Mouse (Mus musculus) stomach, embryonic 14.5 days (tissue): Measurements from ENCODE around the gene Olfr155. TPM values are rescaled to one million over a fixed set of nuclear protein-coding genes. Genes with fewer than 3 reads are reported as not detected.

Source experiments
- ATAC-seq: fragments of 200-750 bp; cut with Nextera tagmentation; 2 replicates; pipeline ENCODE4 v1.8.0; 2017; ENCODE audit warnings: low read depth, moderate TSS enrichment; ENCODE audit not compliant: insufficient number of reproducible peaks, insufficient read depth, low FRiP score
- H3K27ac ChIP-seq: fragments of 300-500 bp; sonication (generic); 2 replicates; pipeline ENCODE4 v1.5.1; 2014; ENCODE audit warnings: mild to moderate bottlenecking, low read length, moderate library complexity, mixed read lengths
- H3K27me3 ChIP-seq: fragments of 300-500 bp; sonication (generic); 2 replicates; pipeline ENCODE4 v1.6.1; 2014; ENCODE audit warnings: low read length, control low read depth, mixed read lengths; ENCODE audit not compliant: control insufficient read depth, insufficient read depth
- H3K36me3 ChIP-seq: fragments of 300-500 bp; sonication (generic); 2 replicates; pipeline ENCODE4 v1.6.1; 2014; ENCODE audit warnings: mild to moderate bottlenecking, control low read depth, low read length, moderate library complexity, mixed read lengths; ENCODE audit not compliant: control insufficient read depth, insufficient read depth
- H3K4me1 ChIP-seq: fragments of 300-500 bp; sonication (generic); 2 replicates; pipeline ENCODE4 v1.6.1; 2014; ENCODE audit warnings: low read length, control low read depth, mixed read lengths; ENCODE audit not compliant: control insufficient read depth, insufficient read depth
- H3K4me2 ChIP-seq: fragments of 300-500 bp; sonication (generic); replicated peaks from 2 replicates; pipeline ENCODE4 v1.6.1; 2014; ENCODE audit warnings: low read depth, low read length, control low read depth
- H3K4me3 ChIP-seq: fragments of 300-500 bp; sonication (generic); 2 replicates; pipeline ENCODE4 v1.5.1; 2014; ENCODE audit warnings: low read depth, low read length, control low read depth
- H3K9ac ChIP-seq: fragments of 300-500 bp; sonication (generic); replicated peaks from 2 replicates; pipeline ENCODE4 v1.6.1; 2014; ENCODE audit warnings: low read depth, mild to moderate bottlenecking, control low read depth, low read length, moderate library complexity, mixed read lengths
- H3K9me3 ChIP-seq: fragments of 300-500 bp; sonication (generic); 2 replicates; pipeline ENCODE4 v1.6.1; 2016; ENCODE audit warnings: low read depth, low read length, control low read depth; ENCODE audit not compliant: control insufficient read depth
- WGBS: fragments of 180-500 bp; shearing (Covaris S2); extraction: QIAGEN DNeasy Blood & Tissue Kit; methylation state at CpG from one replicate; pipeline ENCODE4 v1.1.7; 2014; 5-methylcytosine and 5-hydroxymethylcytosine counted together
- polyA plus RNA-seq: library from polyadenylated mRNA; unstranded; fragments of >200 nt; fragmentation: Nextera tagmentation; extraction: Ambion mirVana; gene quantifications from 2 replicates; pipeline ENCODE4 v1.2.1, GENCODE M21; 2014

The Olfr155 gene
- polyA plus RNA-seq, 1 experiment from 2014 or later: not detected

- H3K4me2 ChIP-seq: no peak overlapping the region
- 62% methylated on average over 8 of the region's 8 CpGs for WGBS
Observed at GRCm38 (mm10) chr4:43854101-43854500, 2.7 kb downstream of the Olfr155 start.

GRCm38 (mm10) chr4:43859886-43860285 is 8.5 kb downstream of the Olfr155 start:
- no peaks in the 10 kb centered on the region for H3K4me1 ChIP-seq
- H3K9me3 ChIP-seq: no peaks in the 10 kb centered on the region
- no peaks in the 10 kb centered on the region for H3K27me3 ChIP-seq
- ATAC-seq: no peak
- no peaks in the 10 kb centered on the region for H3K36me3 ChIP-seq
- 66% methylated on average over 10 of the region's 10 CpGs for WGBS
- no peak overlapping the region for H3K4me3 ChIP-seq
- H3K9ac ChIP-seq: no peak overlapping the region
- H3K4me2 ChIP-seq: no peak overlapping the region
- H3K27ac ChIP-seq: no peak overlapping the region

More at GRCm38 (mm10) chr4:43854101-43854500, 2.7 kb downstream of the Olfr155 start:
- no peak overlapping the region for H3K9ac ChIP-seq
- no peak overlapping the region for H3K4me3 ChIP-seq
- no peaks in the 10 kb centered on the region for H3K27me3 ChIP-seq
- H3K9me3 ChIP-seq: no peaks in the 10 kb centered on the region
- H3K27ac ChIP-seq: no peak overlapping the region
- H3K36me3 ChIP-seq: no peaks in the 10 kb centered on the region
- no peak for ATAC-seq
- H3K4me1 ChIP-seq: no peaks in the 10 kb centered on the region

DNA sequence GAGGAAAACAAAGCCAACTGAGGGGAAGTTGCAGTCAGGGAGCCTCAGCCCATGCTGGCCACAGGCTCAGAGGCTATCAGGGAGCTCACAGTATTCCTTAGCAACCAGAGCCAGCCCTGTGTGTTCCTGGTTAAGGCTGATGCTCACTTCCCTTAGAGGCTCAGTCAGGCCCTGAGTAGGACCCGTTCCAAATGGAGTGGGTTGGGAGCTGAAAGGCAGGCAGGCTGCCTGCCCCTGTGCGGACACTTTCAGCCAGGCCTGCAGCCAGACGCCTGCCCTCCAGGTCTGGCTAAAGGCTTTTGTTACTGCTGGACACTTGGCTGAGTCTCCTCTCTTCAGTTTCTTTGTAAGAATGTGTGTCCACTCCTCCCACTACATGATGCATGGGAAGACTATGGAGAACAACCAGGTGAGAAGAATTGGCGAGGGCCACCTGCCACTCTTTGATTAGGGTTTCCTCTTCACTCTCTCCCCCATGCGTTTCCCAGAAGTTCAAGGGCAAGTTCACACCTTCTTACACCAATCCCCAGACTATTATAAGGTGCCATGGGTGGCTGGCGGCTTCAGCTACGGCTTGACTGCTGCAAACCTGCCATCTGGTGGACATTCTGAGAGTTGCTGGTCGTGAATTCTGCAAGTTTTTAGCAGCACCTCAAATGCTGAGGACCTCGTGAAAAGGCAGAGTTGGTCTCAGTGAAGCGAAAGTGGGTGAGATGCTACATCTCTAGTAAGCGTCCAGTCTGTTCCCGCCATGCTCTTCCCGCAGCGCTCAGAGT is 9.6 kb downstream of the Olfr155 start:
- ATAC-seq: no peak
- Histone ChIP-seq H3K36me3 (no peaks in the 10 kb centered on the region), H3K27me3 (no peaks in the 10 kb centered on the region), H3K9ac (no peak overlapping the region), H3K9me3 (no peaks in the 10 kb centered on the region), H3K4me2 (no peak overlapping the region), H3K27ac (no peak overlapping the region), H3K4me1 (no peaks in the 10 kb centered on the region), H3K4me3 (no peak overlapping the region)
- 17% methylated on average over 14 of the region's 14 CpGs for WGBS

DNA sequence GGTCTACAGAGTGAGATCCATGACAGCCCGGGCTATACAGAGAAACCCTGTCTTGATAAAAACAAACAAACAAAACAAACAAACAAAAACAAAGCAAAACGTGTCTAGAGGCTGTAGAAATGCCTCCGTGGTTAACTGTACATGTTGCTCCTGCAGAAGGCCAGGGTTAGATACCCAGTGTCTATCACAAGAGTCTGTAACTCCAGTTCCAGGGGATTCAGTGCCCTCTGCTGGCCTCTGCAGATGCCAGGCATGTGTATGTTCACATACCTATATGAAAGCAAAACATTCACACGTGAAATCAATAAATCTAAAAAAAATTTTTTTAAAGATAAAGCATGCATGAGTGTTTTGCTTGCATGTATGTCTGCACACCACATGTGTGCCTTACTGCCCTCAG is 11.9 kb downstream of the Olfr155 start:
- no peaks in the 10 kb centered on the region for H3K4me1 ChIP-seq
- no peak for ATAC-seq
- H3K36me3 ChIP-seq: no peaks in the 10 kb centered on the region
- H3K9ac ChIP-seq: no peak overlapping the region
- no peak overlapping the region for H3K4me2 ChIP-seq
- H3K27me3 ChIP-seq: no peaks in the 10 kb centered on the region
- 64% methylated on average over 4 of the region's 4 CpGs for WGBS
- no peak overlapping the region for H3K27ac ChIP-seq
- H3K9me3 ChIP-seq: no peaks in the 10 kb centered on the region
- H3K4me3 ChIP-seq: no peak overlapping the region

DNA sequence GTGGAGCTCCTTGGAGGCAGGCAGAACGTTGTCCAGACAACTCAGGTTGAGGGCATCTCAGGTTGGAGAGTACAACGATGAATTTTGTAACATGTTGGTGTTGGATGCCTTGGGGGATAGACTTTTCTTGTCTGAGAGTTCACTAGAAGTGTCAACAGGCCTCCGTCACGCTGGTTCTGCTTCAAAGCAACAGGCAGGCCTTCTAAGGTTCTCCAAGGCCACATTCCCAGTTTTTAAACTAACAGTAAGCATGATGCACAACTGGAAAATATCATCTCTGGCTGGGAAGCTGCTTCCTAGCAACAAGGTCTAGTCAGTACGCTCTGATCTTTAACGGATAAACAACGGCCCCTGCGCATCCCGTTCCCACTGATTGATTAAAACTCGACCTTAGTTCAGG is 18.5 kb downstream of the Olfr155 start:
- Histone ChIP-seq H3K4me2 (no peak overlapping the region), H3K9ac (0 out of 2 replicates have a peak overlapping the region, but pooled peaks have one; percentile 11), H3K27me3 (no peaks in the 10 kb centered on the region), H3K36me3 (no peaks in the 10 kb centered on the region), H3K27ac (no peak overlapping the region), H3K9me3 (no peaks in the 10 kb centered on the region), H3K4me1 (0 out of 2 replicates have a peak, but pooled peaks cover 2% of the 10 kb centered on the region), H3K4me3 (no peak overlapping the region)
- no peak for ATAC-seq
- 72% methylated on average over 10 of the region's 10 CpGs for WGBS

GRCm38 (mm10) chr4:43874501-43874900 is 23.1 kb downstream of the Olfr155 start:
- WGBS: 35% methylated on average over 7 of the region's 7 CpGs
- H3K4me1 ChIP-seq: peaks cover 7% of the 10 kb centered on the region
- no peak overlapping the region for H3K27ac ChIP-seq
- peak overlapping the region; percentile 67 for H3K4me2 ChIP-seq
- H3K9ac ChIP-seq: no peak overlapping the region
- no peak for ATAC-seq
- no peaks in the 10 kb centered on the region for H3K9me3 ChIP-seq
- no peaks in the 10 kb centered on the region for H3K27me3 ChIP-seq
- H3K4me3 ChIP-seq: no peak overlapping the region
- no peaks in the 10 kb centered on the region for H3K36me3 ChIP-seq

DNA sequence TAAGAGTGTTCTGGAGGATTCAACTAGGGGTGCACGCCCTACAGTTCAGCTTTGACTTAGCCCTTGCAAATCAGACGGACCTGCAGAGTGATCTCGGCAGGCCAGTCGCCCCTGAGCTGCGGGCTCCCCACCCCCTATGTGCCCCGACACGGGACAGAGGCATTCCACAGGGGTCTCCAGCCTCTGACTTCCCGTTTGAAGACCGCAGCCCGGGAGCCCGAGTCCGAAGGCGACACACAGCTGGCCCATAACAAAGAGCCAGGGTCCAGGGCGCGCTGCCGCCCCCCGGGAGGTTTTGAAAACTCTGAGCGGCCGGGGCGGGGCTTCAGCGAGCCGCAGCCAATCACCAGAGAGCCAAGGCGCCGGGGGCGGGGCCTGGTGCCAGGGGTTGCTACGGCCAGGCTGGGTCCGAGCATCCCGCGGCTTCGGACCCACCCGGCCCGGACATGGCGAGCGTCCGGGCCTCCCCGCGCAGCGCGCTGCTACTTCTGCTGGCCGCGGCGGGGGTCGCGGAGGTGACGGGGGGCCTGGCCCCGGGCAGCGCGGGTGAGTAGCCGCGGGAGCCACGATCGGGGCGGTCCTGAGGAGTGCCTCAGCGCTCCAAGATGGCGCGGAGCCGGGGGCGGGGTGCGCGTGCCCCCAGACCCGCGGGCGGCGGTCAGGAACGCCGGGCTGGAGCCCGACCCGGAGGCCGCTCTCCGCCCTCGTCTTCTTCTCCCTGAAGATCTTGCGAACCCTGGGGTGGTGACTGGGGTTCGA is 24.0 kb downstream of the Olfr155 start, which contains the start of gene Reck:
Gene Reck (plus strand): TSS at position 371 of the 759 bp plus-strand sequence.
- Histone ChIP-seq H3K9me3 (no peaks in the 10 kb centered on the region), H3K36me3 (no peaks in the 10 kb centered on the region), H3K4me2 (peak within 1 kb of the TSS; percentile 67), H3K9ac (peak within 1 kb of the TSS; percentile 61), H3K4me1 (peaks cover 5% of the 10 kb centered on the region), H3K27me3 (no peaks in the 10 kb centered on the region), H3K27ac (0 out of 2 replicates have a peak within 1 kb of the TSS, but pooled peaks have one; percentile 18), H3K4me3 (peak within 1 kb of the TSS; percentile 81)
- WGBS: under 1% methylated on average over 73 of the region's 73 CpGs
- ATAC-seq: peak; percentile 90

DNA sequence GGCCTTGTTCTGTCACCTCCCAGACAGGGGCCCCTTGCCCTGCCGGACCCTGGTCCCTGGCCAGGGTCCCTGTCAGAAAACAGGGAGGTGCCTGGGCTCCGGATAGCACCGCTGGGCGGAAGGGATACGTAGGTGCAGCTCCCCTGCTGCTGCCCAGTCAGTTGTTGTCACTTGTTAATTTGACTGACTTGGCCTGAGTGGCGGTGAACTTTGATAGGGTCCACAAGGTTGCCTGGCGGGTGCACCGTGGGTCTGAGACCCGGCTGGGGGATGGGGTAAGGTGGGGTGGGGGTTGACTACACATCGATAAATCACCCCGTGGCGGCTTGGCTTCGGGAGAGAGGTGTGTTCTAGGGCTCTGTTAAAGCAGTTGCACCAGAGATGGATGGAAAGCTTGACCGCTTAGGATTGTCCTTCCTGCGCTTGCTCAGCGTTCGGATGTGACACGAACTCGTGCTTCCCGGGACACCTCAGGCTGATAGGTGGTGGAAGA is 24.6 kb downstream of the Olfr155 start:
- WGBS: under 1% methylated on average over 20 of the region's 20 CpGs
- Histone ChIP-seq H3K4me3 (peak overlapping the region; percentile 81), H3K9me3 (no peaks in the 10 kb centered on the region), H3K27me3 (no peaks in the 10 kb centered on the region), H3K4me2 (peak overlapping the region; percentile 67), H3K4me1 (peaks cover 5% of the 10 kb centered on the region), H3K9ac (peak overlapping the region; percentile 61), H3K27ac (no peak overlapping the region), H3K36me3 (no peaks in the 10 kb centered on the region)
- ATAC-seq: 0 out of 2 replicates have a peak, but pooled peaks have one; percentile 31
